Mouse (Mus musculus): Measurements from ENCODE around the gene Hist1h3e. TPM values are rescaled to one million over a fixed set of nuclear protein-coding genes. Genes with fewer than 3 reads are reported as not detected.
"Not testable (repeated sequence)": the region's sequence is repeated elsewhere in the genome, so short reads cannot be mapped to it uniquely, and the experiment has no call there.

The Hist1h3e gene
- polyA plus RNA-seq (2015; fragmentation: Nextera tagmentation; extraction: Ambion mirVana) = 0.85 and 0.97 TPM in 2 replicates

DNA sequence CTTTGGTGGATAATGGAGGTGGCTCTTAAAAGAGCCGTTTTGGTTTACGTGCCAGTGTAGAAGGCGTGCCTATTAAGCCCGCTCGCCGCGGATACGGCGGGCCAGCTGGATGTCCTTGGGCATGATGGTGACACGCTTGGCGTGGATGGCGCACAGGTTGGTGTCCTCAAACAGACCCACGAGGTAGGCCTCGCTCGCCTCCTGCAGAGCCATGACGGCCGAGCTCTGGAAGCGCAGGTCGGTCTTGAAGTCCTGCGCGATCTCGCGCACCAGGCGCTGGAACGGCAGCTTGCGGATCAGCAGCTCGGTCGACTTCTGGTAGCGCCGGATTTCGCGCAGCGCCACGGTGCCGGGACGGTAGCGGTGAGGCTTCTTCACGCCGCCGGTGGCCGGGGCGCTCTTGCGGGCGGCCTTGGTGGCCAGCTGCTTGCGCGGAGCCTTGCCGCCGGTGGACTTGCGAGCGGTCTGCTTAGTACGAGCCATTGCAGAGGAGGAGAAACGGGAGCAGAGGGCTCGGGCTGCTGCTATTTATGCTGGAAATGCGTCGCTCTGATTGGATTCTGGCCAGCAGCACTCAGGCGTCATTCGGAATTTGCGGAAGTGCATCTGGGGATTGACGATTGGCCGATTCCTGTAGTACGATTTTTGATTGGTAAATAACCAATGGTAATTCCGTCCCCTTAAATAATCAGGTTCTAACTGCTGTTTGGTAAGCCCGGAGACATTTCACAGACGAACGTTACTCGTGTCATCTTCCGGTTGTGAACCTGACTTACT lies at the start of gene Hist1h3e:
Gene Hist1h3e (minus strand): TSS at position 487 of the 777 bp plus-strand sequence.
- not testable (repeated sequence) for H3K9me3 ChIP-seq (ENCODE audit: control insufficient read depth, low read length); H3K4me1 ChIP-seq (ENCODE audit: control insufficient read depth, insufficient read depth, low read depth, low read length); H3K36me3 ChIP-seq (ENCODE audit: control insufficient read depth, insufficient read depth, low read length); H3K27me3 ChIP-seq (replicated peaks; ENCODE audit: control insufficient read depth, insufficient read depth, low read length)
- H3K4me2 ChIP-seq (ENCODE audit: low read length) = peak within 1 kb of the TSS; percentile 87
- ATAC-seq = peak; percentile 97
- peak within 1 kb of the TSS; percentile 94 for H3K27ac ChIP-seq (ENCODE audit: low read depth, low read length)
- H3K4me3 ChIP-seq (ENCODE audit: low read length) = peak within 1 kb of the TSS; percentile 46
- under 1% methylated on average over 39 of the region's 67 CpGs for WGBS
- H3K9ac ChIP-seq (ENCODE audit: low read depth, low read length) = peak within 1 kb of the TSS; percentile 60

DNA sequence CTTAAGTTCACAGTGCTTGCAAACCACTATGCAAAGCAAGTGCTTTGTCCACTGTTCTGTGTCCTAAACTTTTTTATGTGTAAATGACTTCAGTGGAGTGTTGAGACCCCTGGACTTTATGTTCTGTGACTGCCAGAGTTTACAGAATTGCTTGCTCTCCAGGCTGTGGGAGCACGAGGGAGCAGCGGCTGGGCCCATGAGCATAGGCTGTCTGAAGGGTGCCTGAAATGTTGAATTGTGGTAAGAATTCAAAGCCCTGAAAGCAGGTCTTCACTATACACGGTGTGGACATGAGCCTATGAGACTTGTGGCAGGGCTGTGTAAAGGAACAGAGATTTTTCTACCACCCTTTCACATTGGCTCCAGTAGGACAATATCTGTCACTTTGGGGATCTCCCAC lies 49.5 kb upstream of the Hist1h3e start:
- no peak overlapping the region for H3K4me3 ChIP-seq (ENCODE audit: low read length)
- no peaks in the 10 kb centered on the region for H3K36me3 ChIP-seq (ENCODE audit: control insufficient read depth, insufficient read depth, low read length)
- no peak overlapping the region for H3K27ac ChIP-seq (ENCODE audit: low read depth, low read length)
- H3K9ac ChIP-seq (ENCODE audit: low read depth, low read length) = no peak overlapping the region
- H3K27me3 ChIP-seq (replicated peaks; ENCODE audit: control insufficient read depth, insufficient read depth, low read length) = no peaks in the 10 kb centered on the region
- no peaks in the 10 kb centered on the region for H3K4me1 ChIP-seq (ENCODE audit: control insufficient read depth, insufficient read depth, low read depth, low read length)
- WGBS = 90% methylated on average over 3 of the region's 3 CpGs
- no peaks in the 10 kb centered on the region for H3K9me3 ChIP-seq (ENCODE audit: control insufficient read depth, low read length)
- ATAC-seq = no peak
- H3K4me2 ChIP-seq (ENCODE audit: low read length) = no peak overlapping the region

DNA sequence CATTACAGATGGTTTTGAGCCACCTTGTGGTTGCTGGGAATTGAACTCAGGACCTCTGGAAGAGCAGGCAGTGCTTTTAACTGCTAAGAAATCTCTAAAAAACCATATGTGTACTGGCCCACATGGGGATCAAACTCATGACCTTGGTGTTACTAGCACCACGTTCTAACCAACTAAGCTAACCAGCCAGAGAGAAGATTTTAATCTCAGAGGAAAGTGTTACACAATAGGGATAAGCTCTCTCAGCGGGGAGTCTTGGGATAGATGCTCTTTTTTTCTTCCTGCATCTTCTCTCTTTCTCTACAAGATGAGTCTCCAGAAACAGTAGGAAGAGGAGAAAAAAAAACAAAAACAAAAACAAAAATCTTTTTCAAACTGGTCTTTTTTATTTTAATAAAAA lies 48.2 kb upstream of the Hist1h3e start:
- no peak overlapping the region for H3K9ac ChIP-seq (ENCODE audit: low read depth, low read length)
- no peak for ATAC-seq
- no peaks in the 10 kb centered on the region for H3K4me1 ChIP-seq (ENCODE audit: control insufficient read depth, insufficient read depth, low read depth, low read length)
- no peaks in the 10 kb centered on the region for H3K9me3 ChIP-seq (ENCODE audit: control insufficient read depth, low read length)
- 73% methylated on average over 2 of the region's 2 CpGs for WGBS
- H3K4me3 ChIP-seq (ENCODE audit: low read length) = no peak overlapping the region
- H3K4me2 ChIP-seq (ENCODE audit: low read length) = no peak overlapping the region
- no peak overlapping the region for H3K27ac ChIP-seq (ENCODE audit: low read depth, low read length)
- H3K27me3 ChIP-seq (replicated peaks; ENCODE audit: control insufficient read depth, insufficient read depth, low read length) = no peaks in the 10 kb centered on the region
- no peaks in the 10 kb centered on the region for H3K36me3 ChIP-seq (ENCODE audit: control insufficient read depth, insufficient read depth, low read length)

GRCm38 (mm10) chr13:23609844-23610243 lies 47.7 kb upstream of the Hist1h3e start:
- H3K27me3 ChIP-seq (replicated peaks; ENCODE audit: control insufficient read depth, insufficient read depth, low read length) = no peaks in the 10 kb centered on the region
- H3K36me3 ChIP-seq (ENCODE audit: control insufficient read depth, insufficient read depth, low read length) = no peaks in the 10 kb centered on the region
- H3K27ac ChIP-seq (ENCODE audit: low read depth, low read length) = no peak overlapping the region
- no peak overlapping the region for H3K9ac ChIP-seq (ENCODE audit: low read depth, low read length)
- no peak overlapping the region for H3K4me2 ChIP-seq (ENCODE audit: low read length)
- no peaks in the 10 kb centered on the region for H3K9me3 ChIP-seq (ENCODE audit: control insufficient read depth, low read length)
- no peak for ATAC-seq
- H3K4me1 ChIP-seq (ENCODE audit: control insufficient read depth, insufficient read depth, low read depth, low read length) = no peaks in the 10 kb centered on the region
- no peak overlapping the region for H3K4me3 ChIP-seq (ENCODE audit: low read length)

- Histone ChIP-seq H3K9me3 (ENCODE audit: control insufficient read depth, low read length) (no peaks in the 10 kb centered on the region), H3K4me2 (ENCODE audit: low read length) (no peak overlapping the region), H3K27ac (ENCODE audit: low read depth, low read length) (no peak overlapping the region), H3K4me3 (ENCODE audit: low read length) (no peak overlapping the region), H3K36me3 (ENCODE audit: control insufficient read depth, insufficient read depth, low read length) (no peaks in the 10 kb centered on the region), H3K27me3 (replicated peaks; ENCODE audit: control insufficient read depth, insufficient read depth, low read length) (no peaks in the 10 kb centered on the region), H3K9ac (ENCODE audit: low read depth, low read length) (no peak overlapping the region), H3K4me1 (ENCODE audit: control insufficient read depth, insufficient read depth, low read depth, low read length) (no peaks in the 10 kb centered on the region)
- no peak for ATAC-seq
- WGBS = 93% methylated on average over 4 of the region's 4 CpGs
These were observed 47.0 kb upstream of the Hist1h3e start for GRCm38 (mm10) chr13:23609209-23609608.

- WGBS = 97% methylated on average over 3 of the region's 3 CpGs
- Histone ChIP-seq H3K27me3 (replicated peaks; ENCODE audit: control insufficient read depth, insufficient read depth, low read length) (no peaks in the 10 kb centered on the region), H3K4me3 (ENCODE audit: low read length) (no peak overlapping the region), H3K36me3 (ENCODE audit: control insufficient read depth, insufficient read depth, low read length) (no peaks in the 10 kb centered on the region), H3K4me1 (ENCODE audit: control insufficient read depth, insufficient read depth, low read depth, low read length) (no peaks in the 10 kb centered on the region), H3K4me2 (ENCODE audit: low read length) (no peak overlapping the region), H3K27ac (ENCODE audit: low read depth, low read length) (no peak overlapping the region), H3K9me3 (ENCODE audit: control insufficient read depth, low read length) (no peaks in the 10 kb centered on the region), H3K9ac (ENCODE audit: low read depth, low read length) (no peak overlapping the region)
- no peak for ATAC-seq
These were observed 42.9 kb upstream of the Hist1h3e start for GRCm38 (mm10) chr13:23605052-23605451.

DNA sequence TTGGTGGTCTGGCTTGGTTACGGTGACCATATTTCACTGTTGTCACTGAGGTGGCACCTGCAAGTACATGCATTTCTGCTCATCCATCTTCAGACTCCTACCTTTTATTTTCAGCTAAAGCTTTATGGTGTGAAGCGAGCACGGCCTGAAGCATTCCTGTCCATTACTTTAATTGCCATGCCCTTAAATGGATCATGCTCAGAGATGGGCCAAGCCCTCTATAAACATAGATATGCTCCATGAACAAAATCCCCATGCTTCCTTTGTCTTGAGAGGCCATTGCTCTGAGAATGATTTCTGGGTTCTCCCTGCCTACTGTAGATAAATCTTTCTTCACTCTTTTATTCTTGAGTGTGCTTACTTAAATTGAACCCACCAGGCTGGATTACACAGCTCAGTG lies 42.3 kb upstream of the Hist1h3e start:
- Histone ChIP-seq H3K36me3 (ENCODE audit: control insufficient read depth, insufficient read depth, low read length) (no peaks in the 10 kb centered on the region), H3K4me3 (ENCODE audit: low read length) (no peak overlapping the region), H3K4me1 (ENCODE audit: control insufficient read depth, insufficient read depth, low read depth, low read length) (no peaks in the 10 kb centered on the region), H3K9me3 (ENCODE audit: control insufficient read depth, low read length) (no peaks in the 10 kb centered on the region), H3K4me2 (ENCODE audit: low read length) (no peak overlapping the region), H3K9ac (ENCODE audit: low read depth, low read length) (no peak overlapping the region), H3K27me3 (replicated peaks; ENCODE audit: control insufficient read depth, insufficient read depth, low read length) (no peaks in the 10 kb centered on the region), H3K27ac (ENCODE audit: low read depth, low read length) (no peak overlapping the region)
- ATAC-seq = no peak
- 92% methylated on average over 3 of the region's 3 CpGs for WGBS

- ATAC-seq = no peak
- Histone ChIP-seq H3K4me1 (ENCODE audit: control insufficient read depth, insufficient read depth, low read depth, low read length) (no peaks in the 10 kb centered on the region), H3K27ac (ENCODE audit: low read depth, low read length) (no peak overlapping the region), H3K9me3 (ENCODE audit: control insufficient read depth, low read length) (no peaks in the 10 kb centered on the region), H3K9ac (ENCODE audit: low read depth, low read length) (no peak overlapping the region), H3K4me2 (ENCODE audit: low read length) (no peak overlapping the region), H3K36me3 (ENCODE audit: control insufficient read depth, insufficient read depth, low read length) (no peaks in the 10 kb centered on the region), H3K27me3 (replicated peaks; ENCODE audit: control insufficient read depth, insufficient read depth, low read length) (no peaks in the 10 kb centered on the region), H3K4me3 (ENCODE audit: low read length) (no peak overlapping the region)
- 84% methylated on average over 7 of the region's 7 CpGs for WGBS
These were observed 41.1 kb upstream of the Hist1h3e start for GRCm38 (mm10) chr13:23603182-23603699.

GRCm38 (mm10) chr13:23597957-23598356 lies 35.8 kb upstream of the Hist1h3e start:
- H3K36me3 ChIP-seq (ENCODE audit: control insufficient read depth, insufficient read depth, low read length) = no peaks in the 10 kb centered on the region
- H3K4me1 ChIP-seq (ENCODE audit: control insufficient read depth, insufficient read depth, low read depth, low read length) = no peaks in the 10 kb centered on the region
- no peak for ATAC-seq
- no peak overlapping the region for H3K27ac ChIP-seq (ENCODE audit: low read depth, low read length)
- H3K9ac ChIP-seq (ENCODE audit: low read depth, low read length) = no peak overlapping the region
- 9% methylated on average over 9 of the region's 9 CpGs for WGBS
- H3K4me3 ChIP-seq (ENCODE audit: low read length) = no peak overlapping the region
- H3K27me3 ChIP-seq (replicated peaks; ENCODE audit: control insufficient read depth, insufficient read depth, low read length) = no peaks in the 10 kb centered on the region
- no peak overlapping the region for H3K4me2 ChIP-seq (ENCODE audit: low read length)
- H3K9me3 ChIP-seq (ENCODE audit: control insufficient read depth, low read length) = no peaks in the 10 kb centered on the region

Measured in hindbrain, embryonic 16.5 days (tissue).